Mouse (Mus musculus): ENCODE measurements at regions not wholly inside any gene's neighbourhood (a gene's known extent, or its start where the extent isn't known, plus 50 kb on each side); places are given as distances from the start of the nearest gene placed in this dataset.
A peak's percentile ranks its signal among the peaks of the same experiment; 100 is the strongest.

DNA sequence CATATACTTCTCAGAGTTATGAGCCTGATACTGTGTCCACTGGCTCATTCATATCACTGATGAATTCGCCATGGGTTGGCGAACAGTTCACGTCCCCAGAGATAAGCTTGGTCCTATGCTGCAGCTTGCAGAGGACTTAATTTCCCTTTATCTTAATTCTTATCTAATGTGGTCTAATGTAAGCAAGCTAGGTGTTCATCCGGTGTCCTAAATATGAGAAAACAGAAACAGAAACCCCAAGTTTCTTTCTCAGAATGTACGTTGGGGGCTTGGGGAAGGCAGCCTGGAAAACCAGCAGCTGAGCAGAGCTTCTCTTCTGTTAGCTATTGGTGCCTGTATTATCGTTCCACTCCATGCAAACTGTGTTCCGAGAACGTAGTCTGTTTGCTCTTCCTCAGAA is 170.1 kb downstream of the 1700064H15Rik start:
- DNase-seq, result no peak

DNA sequence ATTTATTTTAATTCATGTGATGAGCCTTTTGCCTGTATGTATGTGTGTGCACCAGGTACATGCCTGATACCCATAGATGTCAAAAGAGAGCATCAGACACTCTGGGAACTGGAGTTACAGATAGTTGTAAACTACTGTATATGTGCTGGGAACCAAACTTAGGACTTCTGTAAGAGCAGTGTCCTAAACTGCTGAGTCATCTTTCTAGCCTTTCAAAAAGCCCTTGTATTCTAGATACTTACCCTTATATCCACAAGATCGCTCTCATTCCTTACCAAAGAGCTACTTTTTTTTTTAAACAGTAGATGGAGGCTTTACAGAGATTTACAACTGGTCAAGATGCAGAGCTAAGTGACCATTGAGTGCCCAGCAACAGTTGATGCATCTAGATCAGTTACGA is 171.0 kb downstream of the 1700064H15Rik start:
- no peak for DNase-seq

DNA sequence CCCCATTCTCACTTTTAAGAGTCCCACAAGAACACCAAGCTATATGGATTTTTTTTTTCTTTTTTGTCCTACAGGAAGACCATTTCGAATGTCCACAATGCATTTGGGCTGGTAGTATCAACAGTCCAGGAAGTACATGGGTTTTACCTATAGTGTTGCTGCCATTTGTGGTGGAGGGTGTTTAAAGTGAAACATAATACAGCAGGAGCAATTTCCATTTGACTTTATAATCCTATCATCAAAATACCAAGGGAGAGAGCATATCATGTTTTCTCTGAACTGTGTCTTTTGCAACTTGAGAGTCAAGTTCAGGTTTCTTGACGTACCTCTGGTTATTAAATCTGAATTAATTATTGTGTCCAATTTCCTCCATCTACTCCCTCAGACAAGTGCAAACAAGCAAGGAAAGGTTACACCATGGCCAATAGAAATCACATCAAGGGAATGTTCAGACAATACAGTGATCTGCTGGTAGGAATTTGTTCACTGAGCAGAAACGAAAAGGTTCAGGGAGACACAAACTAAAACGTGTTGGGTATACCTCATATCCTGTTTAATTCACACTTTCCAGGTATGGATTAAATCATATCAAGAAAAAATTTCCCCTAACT is 172.5 kb downstream of the 1700064H15Rik start:
- DNase-seq, result no peak

DNA sequence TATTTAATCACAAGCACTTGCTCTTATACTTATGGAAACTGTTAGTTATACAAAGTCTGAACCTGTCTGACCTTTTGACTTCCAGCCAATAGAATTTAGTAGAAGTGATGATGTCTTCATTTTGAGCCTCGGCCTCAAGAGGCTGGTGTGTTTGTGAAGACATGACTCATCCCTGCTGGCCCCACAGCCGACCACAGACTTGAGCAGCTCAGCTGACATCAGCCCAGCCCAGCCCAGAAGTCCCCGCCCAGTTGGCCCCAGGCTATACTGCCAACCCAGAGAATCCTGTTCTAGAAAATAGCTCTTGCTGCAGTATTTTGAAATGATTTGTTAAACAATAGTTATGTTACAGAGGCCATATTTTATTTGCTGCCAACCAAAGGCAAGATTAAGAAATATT is 177.5 kb downstream of the 1700064H15Rik start:
- DNase-seq, result no peak

DNA sequence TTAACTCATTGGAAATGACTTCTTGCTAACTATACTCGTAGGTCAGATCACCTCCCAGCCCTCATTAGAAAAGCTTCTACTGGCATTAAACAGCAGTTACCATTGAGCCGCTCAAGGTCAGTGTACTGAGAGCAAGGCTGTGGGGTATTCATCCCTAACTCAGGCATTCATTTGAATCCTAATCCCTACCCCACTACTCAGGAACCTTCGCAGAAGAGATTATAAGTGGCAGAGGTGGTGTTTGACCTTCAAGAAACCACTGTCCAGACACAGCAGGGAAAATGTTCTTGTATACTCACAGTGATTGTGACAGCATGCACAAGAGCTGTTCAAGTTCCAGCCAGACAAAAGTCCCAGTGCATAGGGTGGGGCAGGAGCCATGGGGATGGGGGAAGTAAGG is 179.5 kb downstream of the 1700064H15Rik start:
- DNase-seq, result no peak

DNA sequence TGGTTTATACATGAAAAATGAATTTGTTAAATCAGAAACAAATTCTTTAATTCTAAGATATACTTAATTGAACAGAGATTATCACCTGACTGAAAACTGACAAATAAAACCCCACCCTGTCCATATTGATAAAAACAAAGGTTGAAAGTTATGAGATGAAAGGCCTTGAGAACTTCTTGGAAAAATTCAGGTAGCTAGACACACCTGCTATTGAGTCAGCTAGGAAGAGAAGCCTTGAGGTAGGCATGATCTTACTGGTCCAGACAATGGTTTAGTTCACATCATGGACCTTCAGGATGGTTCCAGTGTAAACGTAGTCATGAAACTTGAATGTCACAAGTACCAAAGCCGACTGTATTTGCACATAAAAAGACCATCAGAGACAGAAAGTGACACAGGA is 180.3 kb downstream of the 1700064H15Rik start:
- DNase-seq, result no peak

DNA sequence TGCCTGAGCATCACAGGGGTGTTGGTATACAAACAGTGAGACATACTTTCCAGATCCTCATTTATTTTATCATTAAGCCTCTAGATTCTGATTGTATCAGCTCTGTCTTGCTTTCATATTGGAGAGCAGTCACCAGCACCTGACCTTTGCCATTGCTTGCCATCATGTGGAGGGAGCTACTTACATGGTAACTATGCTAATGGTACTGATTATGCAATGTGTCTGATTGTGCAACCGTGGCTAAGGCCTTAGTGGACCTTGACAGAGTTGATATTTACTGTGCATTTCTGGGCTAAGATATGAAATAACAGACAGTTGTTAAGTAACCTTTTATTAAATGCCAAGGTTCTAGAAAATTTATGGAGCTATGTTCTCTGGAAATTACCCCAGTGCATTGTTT is 180.7 kb downstream of the 1700064H15Rik start:
- no peak for DNase-seq

DNA sequence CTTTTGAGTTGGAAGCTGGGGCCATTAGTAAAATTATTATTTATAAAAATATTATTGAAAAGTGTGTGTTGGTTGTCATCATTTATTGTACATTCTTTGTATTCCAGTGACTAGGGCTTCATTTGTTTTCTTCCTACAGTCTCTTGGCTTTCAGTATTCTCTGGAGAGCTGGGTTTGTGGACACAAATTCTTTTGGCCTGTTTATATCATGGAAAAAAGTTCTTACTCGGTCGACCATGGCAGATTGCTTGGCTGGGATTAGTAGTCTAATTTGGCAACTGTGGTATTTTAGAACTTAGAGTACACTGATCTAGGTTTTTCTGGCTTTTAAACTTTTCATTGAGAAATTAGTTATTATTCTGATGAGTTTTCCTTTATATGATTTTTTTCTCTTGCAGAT is 183.6 kb downstream of the 1700064H15Rik start:
- DNase-seq, result no peak

DNA sequence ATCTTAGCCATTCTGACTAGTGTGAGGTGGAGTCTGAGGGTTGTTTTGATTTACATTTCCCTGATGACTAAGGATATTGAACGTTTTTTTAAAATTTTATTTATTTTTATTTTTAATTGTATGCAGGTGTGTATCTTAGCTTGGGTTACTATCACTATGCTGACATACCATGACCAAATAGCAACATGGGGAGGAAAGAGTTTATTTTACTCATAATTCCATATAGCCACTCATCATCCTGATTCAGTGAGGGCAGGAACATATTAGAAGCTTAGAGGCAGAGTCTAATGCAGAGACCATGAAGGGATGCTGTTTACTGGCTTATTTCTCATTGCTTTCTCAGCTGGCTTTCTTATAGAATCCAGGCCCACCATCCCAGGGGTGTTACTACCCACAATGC is 186.7 kb downstream of the 1700064H15Rik start:
- no peak for DNase-seq

DNA sequence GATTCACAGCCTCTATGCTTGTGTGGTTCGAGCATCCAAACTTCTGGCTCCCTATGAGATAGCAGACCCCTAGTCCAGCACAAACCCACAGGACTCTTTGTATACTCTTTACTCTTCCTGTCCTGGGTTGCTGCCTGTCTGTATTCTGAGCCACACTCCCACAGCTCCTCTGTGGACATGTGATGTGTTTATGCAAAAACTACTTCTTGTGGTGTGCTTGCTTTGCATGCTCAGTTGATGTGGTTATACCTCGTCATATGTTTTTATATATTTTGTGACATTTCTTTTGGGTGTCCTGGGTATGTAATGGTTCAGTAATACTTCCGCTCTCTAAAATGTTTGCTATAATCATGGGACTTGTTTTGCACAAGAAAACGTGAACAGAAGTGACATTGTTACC is 198.3 kb downstream of the 1700064H15Rik start:
- no peak for DNase-seq

DNA sequence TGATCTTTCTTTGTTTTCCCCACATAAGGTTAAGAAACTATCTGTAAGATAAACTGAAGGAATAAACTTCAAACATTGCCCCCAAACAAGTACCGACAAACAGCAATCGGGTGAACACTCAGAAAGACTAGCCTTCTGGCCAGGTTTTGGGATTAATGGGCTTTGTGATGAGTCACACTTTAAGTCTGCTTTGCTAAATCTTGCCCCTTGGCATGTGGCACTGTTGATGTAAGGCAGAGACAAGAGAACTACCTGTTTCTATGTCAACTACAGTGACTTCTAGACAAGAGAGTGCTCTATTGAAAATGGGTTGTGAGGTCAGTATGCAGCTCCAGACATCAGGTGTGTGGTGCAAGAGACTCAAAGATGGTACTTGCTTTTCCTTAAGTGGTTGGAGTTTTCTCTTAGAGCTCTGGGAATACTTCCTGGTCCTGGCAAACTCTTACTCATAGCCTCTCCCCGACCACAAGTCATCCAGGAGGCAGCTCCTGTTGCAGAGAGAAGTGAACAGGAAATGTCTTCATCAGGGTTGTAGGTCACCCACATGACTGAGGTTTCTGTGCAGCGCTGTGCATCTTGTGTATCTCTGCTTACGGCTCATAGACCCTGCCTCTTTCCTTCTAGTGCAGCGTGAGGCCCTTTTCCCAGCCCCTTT is 198.9 kb downstream of the 1700064H15Rik start:
- DNase-seq, result no peak

DNA sequence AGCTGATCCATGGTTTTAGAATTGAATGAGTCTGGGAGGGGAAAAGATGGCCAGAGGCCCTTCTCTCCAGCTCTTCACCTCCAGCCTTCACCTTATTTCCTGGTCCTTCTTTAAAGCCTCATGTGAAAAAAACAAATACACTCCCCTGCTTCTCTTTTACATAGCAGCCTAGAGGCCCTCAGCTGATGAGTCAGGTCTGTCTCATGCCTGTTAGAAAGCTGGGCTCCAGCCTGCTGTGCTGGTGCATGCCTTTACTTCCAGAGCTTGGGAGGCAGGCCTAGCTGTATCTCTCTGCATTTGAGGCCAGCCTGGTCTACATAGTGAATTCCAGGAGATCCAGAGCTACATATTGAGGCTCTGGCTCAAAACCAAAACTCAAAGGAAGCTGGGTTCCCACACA is 199.5 kb downstream of the 1700064H15Rik start:
- DNase-seq, result no peak

DNA sequence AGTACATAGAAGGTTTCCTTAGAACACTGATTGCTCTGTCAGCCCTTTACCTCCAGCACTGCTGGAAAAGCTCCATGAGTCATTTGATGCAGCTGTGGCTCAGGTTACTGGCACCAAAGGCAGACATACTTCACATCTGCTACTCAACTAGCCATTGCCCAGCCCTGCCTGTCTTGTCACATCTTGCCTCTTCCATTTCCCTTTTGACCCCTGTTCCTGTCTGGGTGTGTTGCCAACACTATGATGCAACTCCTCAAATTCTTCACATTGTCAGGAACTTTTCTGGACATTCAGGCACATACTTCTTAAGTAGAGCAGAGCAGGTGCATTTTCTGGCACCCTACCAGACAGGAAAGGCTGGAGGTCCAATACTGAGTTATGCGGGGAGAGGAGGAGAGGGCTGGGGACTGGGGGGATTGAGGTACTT is 202.3 kb downstream of the 1700064H15Rik start:
- no peak for DNase-seq

DNA sequence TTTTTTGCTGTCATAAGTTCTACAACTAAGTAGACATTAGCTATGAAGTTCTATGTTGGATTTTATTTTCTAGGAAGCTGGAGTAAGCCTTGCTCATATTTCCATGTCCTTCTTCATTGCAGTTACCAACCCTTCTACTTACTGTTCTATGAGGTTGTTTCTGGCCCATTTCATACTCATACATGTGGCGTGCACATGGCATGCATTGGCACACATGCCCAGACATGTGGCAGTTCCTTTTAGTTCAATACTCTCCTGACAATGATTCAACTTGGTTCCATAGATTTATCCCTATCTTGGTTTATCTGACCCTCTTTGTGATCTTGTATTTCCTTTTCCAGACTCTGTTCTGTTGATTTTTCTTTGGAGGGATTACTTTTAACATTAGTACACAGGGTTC is 203.2 kb downstream of the 1700064H15Rik start:
- DNase-seq, result no peak

DNA sequence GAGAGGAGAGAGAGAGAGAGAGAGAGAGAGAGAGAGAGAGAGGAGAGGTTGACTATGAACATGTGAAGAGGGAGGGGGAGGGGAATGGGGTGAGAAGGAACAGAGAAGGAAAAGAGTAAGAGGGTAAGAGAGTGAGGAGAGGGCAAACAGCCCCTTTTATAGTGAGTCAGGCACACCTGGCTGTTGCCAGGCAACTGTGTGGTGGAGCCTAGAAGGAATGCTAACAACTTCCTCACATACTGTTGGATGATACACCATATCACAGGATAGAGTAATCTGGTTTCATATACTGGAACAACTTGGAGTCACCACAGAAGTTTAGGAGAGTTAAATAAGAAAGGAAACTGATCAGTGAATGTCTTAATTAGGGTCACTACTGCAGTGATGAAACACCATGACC is 204.1 kb downstream of the 1700064H15Rik start:
- DNase-seq, result no peak

DNA sequence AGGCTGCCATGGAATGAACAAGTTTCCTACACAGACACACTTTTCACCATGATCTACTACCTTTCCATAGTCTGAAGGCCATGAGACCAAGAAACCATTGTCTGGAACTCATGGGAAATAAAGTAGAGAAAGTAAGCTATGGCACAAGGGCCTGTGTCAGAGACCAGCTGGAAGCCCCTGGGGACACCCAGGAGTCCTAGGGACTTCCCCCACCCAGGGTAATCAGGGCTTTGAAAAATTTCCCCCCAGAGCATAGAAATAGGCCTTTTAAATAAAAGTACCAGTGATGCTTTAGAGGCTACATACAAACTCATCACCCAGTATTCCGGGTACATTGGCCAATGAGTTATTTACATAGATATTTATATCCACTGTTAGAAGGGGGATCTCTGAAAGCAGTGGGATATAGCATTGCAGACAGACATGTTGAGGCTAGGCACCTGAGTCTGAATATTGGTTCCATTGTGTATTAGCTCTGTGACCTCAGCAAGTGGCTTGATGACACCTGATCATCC is 207.0 kb downstream of the 1700064H15Rik start:
- DNase-seq, result no peak

DNA sequence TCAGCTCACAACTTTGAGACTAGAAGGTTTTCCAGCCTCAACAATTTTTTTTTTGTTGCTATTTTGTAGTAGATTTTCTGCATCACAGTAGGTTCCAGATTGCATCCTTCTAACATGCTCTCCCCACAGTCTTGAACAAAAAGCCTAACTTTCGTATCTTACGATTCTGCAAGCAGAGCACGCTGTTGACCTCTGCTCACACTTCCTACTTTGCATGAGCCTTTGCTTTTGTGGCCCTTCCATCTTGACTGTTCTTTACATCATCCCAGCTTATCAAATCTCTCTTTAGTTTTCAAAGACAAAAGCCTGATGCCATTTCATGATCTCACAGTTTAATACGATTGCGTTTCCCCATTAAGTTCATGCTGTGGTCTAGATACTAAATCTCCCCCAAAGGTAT is 207.6 kb downstream of the 1700064H15Rik start:
- no peak for DNase-seq

DNA sequence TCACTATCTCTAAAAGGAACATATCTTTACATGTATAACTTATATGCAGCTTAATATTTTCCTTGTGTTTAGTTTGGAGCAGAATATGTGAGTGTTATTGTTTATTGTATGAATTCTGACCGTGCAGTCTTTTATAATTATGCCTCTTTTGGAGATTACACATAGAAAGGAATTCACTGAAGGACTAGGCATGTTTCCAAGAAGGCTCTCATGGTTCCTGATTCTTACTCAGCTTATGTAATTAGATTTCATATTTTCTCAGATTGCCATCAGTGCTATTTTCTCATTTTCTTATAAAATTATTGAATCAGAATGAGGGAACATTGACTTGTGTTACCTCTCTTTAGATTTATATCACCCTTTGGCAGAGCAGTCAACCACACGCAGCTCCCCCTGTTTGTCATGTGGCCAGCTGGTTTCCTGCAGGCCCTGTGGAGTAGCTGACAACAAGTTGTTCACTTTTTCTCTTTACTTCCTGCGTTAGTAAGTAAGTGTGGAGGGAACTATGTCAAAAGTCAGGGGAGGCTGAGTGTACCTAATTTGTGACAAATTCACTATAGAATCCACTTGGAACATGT is 217.4 kb downstream of the 1700064H15Rik start:
- no peak for DNase-seq

DNA sequence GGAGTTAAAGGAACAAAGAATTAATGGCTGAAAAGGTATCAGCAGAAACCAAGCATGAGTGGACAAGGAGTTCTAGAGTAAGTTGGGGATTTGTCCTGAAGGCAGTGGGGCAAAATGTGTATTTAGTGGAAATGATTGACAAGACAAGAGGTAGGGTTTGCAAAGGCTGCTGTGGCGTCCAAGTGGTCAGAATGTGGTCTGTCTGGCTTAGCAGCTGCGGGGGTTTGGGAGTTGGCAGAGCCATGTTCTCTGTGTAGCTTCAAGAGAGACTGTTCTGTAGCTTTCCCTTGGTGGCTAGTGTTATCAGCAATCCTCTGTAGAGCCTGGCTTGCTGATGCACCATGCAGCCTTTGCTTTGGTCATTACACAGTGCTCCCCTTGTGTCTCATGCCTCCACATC is 220.2 kb downstream of the 1700064H15Rik start:
- no peak for DNase-seq

DNA sequence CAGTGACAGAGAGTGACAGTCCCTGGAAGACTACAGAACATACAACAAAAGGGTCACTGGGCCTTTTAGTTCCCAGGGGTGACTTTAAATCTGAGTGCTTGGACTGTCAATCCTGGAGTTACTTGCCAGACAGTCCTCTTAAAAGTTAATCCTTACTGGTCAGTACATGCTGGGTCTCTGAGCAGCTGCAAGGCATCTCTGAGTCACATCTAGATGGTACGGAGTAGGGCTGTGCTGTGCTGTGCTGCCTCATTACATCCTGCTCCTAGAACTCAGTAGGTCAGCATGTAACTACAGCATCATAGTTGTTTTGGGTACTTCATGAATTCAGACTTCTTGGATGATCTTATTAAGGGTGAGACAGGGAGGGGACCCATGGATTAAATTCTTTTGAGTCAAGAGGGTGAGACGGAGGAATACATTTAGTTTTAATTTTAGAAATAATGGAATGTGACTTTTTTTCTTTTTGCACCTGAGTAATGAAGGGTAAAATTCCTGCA is 220.8 kb downstream of the 1700064H15Rik start:
- DNase-seq, result no peak

DNA sequence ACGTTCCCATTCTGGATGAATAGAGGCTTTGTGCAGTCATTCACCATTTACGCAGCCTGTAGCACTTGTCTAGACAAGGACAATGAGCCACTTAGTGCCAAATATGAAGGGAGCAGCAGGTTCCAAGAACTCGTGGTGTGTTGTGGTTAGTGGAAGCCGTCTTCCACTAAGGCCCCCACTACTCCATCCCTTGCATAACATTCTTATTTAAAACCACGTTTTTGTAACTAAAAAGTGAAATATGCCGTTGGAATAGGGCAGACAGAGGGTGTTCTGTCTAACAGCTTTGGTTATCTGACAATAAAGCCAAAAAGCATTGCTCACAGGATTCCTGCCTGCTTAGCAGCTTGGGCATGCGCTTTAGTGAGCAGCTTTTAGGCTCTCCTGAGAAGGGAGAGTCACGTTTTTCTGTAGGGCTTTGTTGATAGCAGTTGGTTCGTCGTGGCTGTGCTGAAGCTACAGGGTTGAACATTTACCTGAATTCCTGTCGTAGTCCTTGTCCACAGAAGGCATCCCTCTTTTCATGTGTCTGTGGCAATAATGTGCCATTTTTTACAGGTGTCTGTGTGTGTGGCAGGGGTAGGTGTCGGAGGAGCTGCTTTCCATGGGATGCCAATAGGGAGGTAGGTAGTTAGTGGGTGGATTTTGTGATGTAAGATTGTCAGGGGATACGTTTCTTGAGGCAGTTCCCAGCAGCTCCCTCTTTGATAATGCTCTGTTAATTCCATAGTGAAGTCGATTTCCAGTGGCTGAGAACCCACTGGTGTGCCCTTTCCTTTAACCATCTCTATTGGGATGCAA is 221.9 kb downstream of the 1700064H15Rik start:
- DNase-seq, result peak; percentile 14

DNA sequence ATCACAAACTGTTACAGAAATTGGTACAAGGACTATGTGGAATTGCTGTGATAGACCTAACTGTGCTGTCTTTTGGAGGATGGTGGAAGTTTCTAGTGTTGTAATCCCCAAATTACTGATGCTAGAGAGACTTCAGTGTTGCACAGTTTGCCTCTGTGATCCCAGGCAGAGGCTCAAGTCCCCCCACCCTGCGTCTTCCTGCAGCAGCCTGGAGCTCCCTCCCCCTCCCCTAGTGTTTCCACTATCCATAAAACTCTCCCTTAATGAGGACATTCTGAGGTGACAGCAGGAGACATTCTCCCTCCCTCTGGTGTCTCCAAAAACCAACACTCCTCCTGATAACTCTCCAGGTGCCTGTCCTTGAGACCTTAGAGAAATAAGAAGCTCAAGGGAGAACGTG is 242.8 kb downstream of the 1700064H15Rik start:
- DNase-seq, result no peak

DNA sequence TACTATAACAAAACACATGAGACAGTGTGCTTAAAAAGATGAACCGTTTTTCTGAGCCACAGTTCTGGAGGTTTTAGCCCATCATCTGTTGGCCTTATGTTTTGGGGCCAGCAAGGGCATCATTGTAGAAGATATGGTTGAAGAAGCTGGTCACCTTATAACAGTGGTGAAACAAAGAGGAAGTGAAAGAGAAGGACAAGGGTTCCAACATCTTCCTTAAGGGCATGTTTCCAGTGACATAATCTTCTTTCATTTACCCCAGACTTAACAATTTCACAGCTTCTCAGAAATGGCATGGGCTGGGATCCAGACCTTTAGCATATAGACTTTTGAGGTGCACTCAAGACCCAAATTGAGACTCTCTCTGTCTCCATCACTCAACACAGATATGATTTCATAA is 259.5 kb downstream of the 1700064H15Rik start:
- no peak for DNase-seq
